9 mouse cellular contexts compared by ENCODE assay signal in the genomic region with DNA sequence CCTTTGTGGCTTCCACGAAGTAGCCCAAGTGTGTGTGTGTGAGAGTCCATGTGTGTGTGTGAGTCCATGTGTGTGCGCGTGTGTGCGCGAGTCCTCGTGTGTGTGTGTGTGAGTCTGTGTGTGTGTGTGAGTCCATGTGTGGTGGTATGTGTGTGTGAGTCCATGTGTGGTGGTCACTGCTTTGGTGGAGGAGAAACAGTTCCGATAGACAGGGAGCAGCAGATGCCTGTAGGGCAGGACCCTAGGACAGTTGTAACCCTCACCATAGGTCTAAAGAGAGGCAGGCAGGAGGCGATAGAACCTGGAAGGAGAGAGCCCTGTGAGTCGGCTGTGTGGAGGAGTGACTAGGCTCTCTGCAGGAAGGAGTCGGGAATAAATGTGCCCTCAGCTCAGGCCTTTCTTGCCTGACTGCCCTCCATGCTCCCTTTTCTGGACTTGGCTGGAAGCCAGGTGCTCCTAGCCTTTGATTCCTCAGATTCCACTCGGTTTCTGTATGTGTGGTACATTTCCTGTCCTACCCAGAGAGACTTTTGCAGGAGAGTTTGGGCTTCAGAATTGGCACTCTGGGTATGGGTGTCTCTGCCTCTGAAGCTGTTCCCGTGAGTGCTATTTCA. TPM values are rescaled to one million over a fixed set of nuclear protein-coding genes. Genes with fewer than 3 reads are reported as not detected.
DNase-seq lines count a peak whose midpoint lies in the region; ATAC-seq and TF ChIP-seq lines count a peak whose summit lies in the region.
"Had no signal": no experiment of that assay in that cellular context is flagged by ENCODE, and none has a peak within 500 bp of the region (broad histone marks: within the 10 kb centered on the region; RNA-seq: fewer than 3 reads in every experiment).

No protein-coding gene starts in this region.

- no peak overlapping the region for H3K9ac ChIP-seq in limb, embryonic 12.5 days (replicated peaks)
- H3K9ac ChIP-seq in embryonic facial prominence, embryonic 13.5 days = peak overlapping the region; percentile 37; the same call in 1 of the 2 replicates
- H3K9ac ChIP-seq in midbrain, embryonic 14.5 days (replicated peaks; ENCODE audit: low read length) = no peak overlapping the region

- no peak for TF ChIP-seq CTCF in cerebellum, adult 2 months (IDR thresholded peaks at IDR 0.05; ENCODE audit: borderline replicate concordance, insufficient read depth, low read depth, low read length)

- H3K27ac ChIP-seq in cerebellum, adult 2 months (ENCODE audit: insufficient read depth, low read length) = no peak overlapping the region
- 0 out of 2 replicates have a peak overlapping the region, but pooled peaks have one; percentile 8 for H3K27ac ChIP-seq in limb, embryonic 12.5 days
- H3K27ac ChIP-seq in limb, embryonic 10.5 days = no peak overlapping the region
- peak overlapping the region; percentile 5; the same call in 1 of the 2 replicates for H3K27ac ChIP-seq in embryonic facial prominence, embryonic 13.5 days
- no peak overlapping the region for H3K27ac ChIP-seq in midbrain, embryonic 14.5 days (replicated peaks; ENCODE audit: low read depth, low read length)
- H3K27ac ChIP-seq: left cerebral cortex, adult 2 months had no signal

- peak; percentile 16 to 34 for DNase-seq in cerebellum, adult 2 months
- DNase-seq in cerebellum, adult 8-10 months = no peak
- no peak for DNase-seq in limb, embryonic 10.5 days (ENCODE audit: low spot score)
- peak; percentile 87 for DNase-seq in kidney, postnatal 14 days
- DNase-seq in thymus, postnatal 36 days = no peak
- DNase-seq in midbrain, embryonic 14.5 days = no peak

- peaks cover 29% of the 10 kb centered on the region for H3K36me3 ChIP-seq in limb, embryonic 12.5 days
- peaks cover 28% of the 10 kb centered on the region for H3K36me3 ChIP-seq in limb, embryonic 10.5 days
- peaks cover 20% of the 10 kb centered on the region for H3K36me3 ChIP-seq in embryonic facial prominence, embryonic 13.5 days
- peaks cover 21% of the 10 kb centered on the region for H3K36me3 ChIP-seq in midbrain, embryonic 14.5 days (ENCODE audit: control insufficient read depth, insufficient read depth, low read length)

- H3K9me3 ChIP-seq in limb, embryonic 12.5 days = no peaks in the 10 kb centered on the region
- H3K9me3 ChIP-seq in limb, embryonic 10.5 days (replicated peaks) = no peaks in the 10 kb centered on the region
- no peaks in the 10 kb centered on the region for H3K9me3 ChIP-seq in embryonic facial prominence, embryonic 13.5 days
- no peaks in the 10 kb centered on the region for H3K9me3 ChIP-seq in midbrain, embryonic 14.5 days (ENCODE audit: control insufficient read depth, low read length)

- H3K27me3 ChIP-seq in cerebellum, adult 2 months (ENCODE audit: control insufficient read depth, insufficient read depth, low read length) = no peaks in the 10 kb centered on the region
- no peaks in the 10 kb centered on the region for H3K27me3 ChIP-seq in limb, embryonic 12.5 days
- no peaks in the 10 kb centered on the region for H3K27me3 ChIP-seq in limb, embryonic 10.5 days (ENCODE audit: low read depth, poor library complexity, severe bottlenecking)
- H3K27me3 ChIP-seq in embryonic facial prominence, embryonic 13.5 days = no peaks in the 10 kb centered on the region
- no peaks in the 10 kb centered on the region for H3K27me3 ChIP-seq in midbrain, embryonic 14.5 days (ENCODE audit: control insufficient read depth, insufficient read depth, low read length)

- 74% methylated on average over 12 of the region's 12 CpGs for WGBS in cerebellum, adult 2 months
- WGBS in limb, embryonic 12.5 days = 81% methylated on average over 12 of the region's 12 CpGs
- WGBS in limb, embryonic 10.5 days = 89% methylated on average over 12 of the region's 12 CpGs
- WGBS in embryonic facial prominence, embryonic 13.5 days = 80% methylated on average over 12 of the region's 12 CpGs
- WGBS in midbrain, embryonic 14.5 days = 85% methylated on average over 12 of the region's 12 CpGs

- no peak overlapping the region for H3K4me3 ChIP-seq in cerebellum, adult 2 months (replicated peaks; ENCODE audit: insufficient read depth, low read depth, low read length)
- H3K4me3 ChIP-seq in limb, embryonic 12.5 days (replicated peaks) = no peak overlapping the region
- no peak overlapping the region for H3K4me3 ChIP-seq in limb, embryonic 10.5 days
- H3K4me3 ChIP-seq in embryonic facial prominence, embryonic 13.5 days = no peak overlapping the region
- H3K4me3 ChIP-seq in midbrain, embryonic 14.5 days (replicated peaks; ENCODE audit: low read depth, low read length) = no peak overlapping the region
- H3K4me3 ChIP-seq: left cerebral cortex, adult 2 months had no signal

- peaks cover 10% of the 10 kb centered on the region for H3K4me1 ChIP-seq in cerebellum, adult 2 months (ENCODE audit: control insufficient read depth, insufficient read depth, low read length)
- H3K4me1 ChIP-seq in limb, embryonic 12.5 days (replicated peaks) = peaks cover 10% of the 10 kb centered on the region; the same call in 1 of the 2 replicates
- H3K4me1 ChIP-seq in limb, embryonic 10.5 days = no peaks in the 10 kb centered on the region
- peaks cover 12% of the 10 kb centered on the region for H3K4me1 ChIP-seq in embryonic facial prominence, embryonic 13.5 days
- H3K4me1 ChIP-seq in midbrain, embryonic 14.5 days (ENCODE audit: control insufficient read depth, insufficient read depth, low read length) = no peaks in the 10 kb centered on the region

- TF ChIP-seq POLR2A in cerebellum, adult 2 months (IDR thresholded peaks at IDR 0.05; ENCODE audit: borderline replicate concordance, insufficient read depth, low read length) = no peak

- ATAC-seq in limb, embryonic 12.5 days (ENCODE audit: insufficient number of reproducible peaks, insufficient read depth, low FRiP score, low TSS enrichment, low read depth) = no peak
- ATAC-seq in embryonic facial prominence, embryonic 13.5 days (ENCODE audit: insufficient number of reproducible peaks, insufficient read depth, low FRiP score, low TSS enrichment, low read depth) = no peak
- no peak for ATAC-seq in midbrain, embryonic 14.5 days (ENCODE audit: low FRiP score, low TSS enrichment)

- no peak overlapping the region for H3K4me2 ChIP-seq in limb, embryonic 12.5 days
- H3K4me2 ChIP-seq in embryonic facial prominence, embryonic 13.5 days = no peak overlapping the region
- H3K4me2 ChIP-seq in midbrain, embryonic 14.5 days (ENCODE audit: low read length) = no peak overlapping the region

RNA-seq across cellular contexts. Expression of a gene that starts 5.0 kb away (rescaled TPM):
- 0.06 TPM in 1 of 2 replicates, not detected in the other for polyA plus RNA-seq in cerebellum, adult 2 months (2012; rRNA removed)
- polyA plus RNA-seq in limb, embryonic 12.5 days (2016; fragmentation: Nextera tagmentation; extraction: Ambion mirVana) = 0.45 and 0.51 TPM in 2 replicates
- 0.19 and 0.29 TPM in 2 replicates for polyA plus RNA-seq in limb, embryonic 10.5 days (2016; fragmentation: Nextera tagmentation; extraction: Ambion mirVana)
- polyA plus RNA-seq in embryonic facial prominence, embryonic 13.5 days (2015; fragmentation: Nextera tagmentation; extraction: Ambion mirVana) = 0.45 and 0.69 TPM in 2 replicates
- not detected in 2 replicates for polyA plus RNA-seq in midbrain, embryonic 14.5 days (2014; fragmentation: Nextera tagmentation; extraction: Ambion mirVana)

RNA-seq across cellular contexts. Expression of a gene that starts 42.2 kb away (rescaled TPM):
- polyA plus RNA-seq in cerebellum, adult 2 months (2012; rRNA removed) = 44.4 and 45.6 TPM in 2 replicates
- 63.1 and 68.3 TPM in 2 replicates for polyA plus RNA-seq in limb, embryonic 12.5 days (2016; fragmentation: Nextera tagmentation; extraction: Ambion mirVana)
- polyA plus RNA-seq in limb, embryonic 10.5 days (2016; fragmentation: Nextera tagmentation; extraction: Ambion mirVana) = 66.2 and 73.4 TPM in 2 replicates
- polyA plus RNA-seq in embryonic facial prominence, embryonic 13.5 days (2015; fragmentation: Nextera tagmentation; extraction: Ambion mirVana) = 72.9 and 74.9 TPM in 2 replicates
- 37.4 and 52.4 TPM in 2 replicates for polyA plus RNA-seq in midbrain, embryonic 14.5 days (2014; fragmentation: Nextera tagmentation; extraction: Ambion mirVana)

RNA-seq across cellular contexts. Expression of a gene that starts 44.4 kb away (rescaled TPM):
- 0.33 and 0.52 TPM in 2 replicates for polyA plus RNA-seq in cerebellum, adult 2 months (2012; rRNA removed)
- 2.4 and 3.0 TPM in 2 replicates for polyA plus RNA-seq in limb, embryonic 12.5 days (2016; fragmentation: Nextera tagmentation; extraction: Ambion mirVana)
- polyA plus RNA-seq in limb, embryonic 10.5 days (2016; fragmentation: Nextera tagmentation; extraction: Ambion mirVana) = 2.4 and 2.7 TPM in 2 replicates
- polyA plus RNA-seq in embryonic facial prominence, embryonic 13.5 days (2015; fragmentation: Nextera tagmentation; extraction: Ambion mirVana) = 3.2 and 3.8 TPM in 2 replicates
- polyA plus RNA-seq in midbrain, embryonic 14.5 days (2014; fragmentation: Nextera tagmentation; extraction: Ambion mirVana) = 0.67 and 0.72 TPM in 2 replicates

Comparison
In these comparisons a context has a peak if more than half of its experiments do, and no peak if none do; other contexts are left out.
1. DNase-seq: peak in cerebellum, adult 2 months (2 of 2) and kidney, postnatal 14 days (single experiment); none in cerebellum, adult 8-10 months (single experiment), limb, embryonic 10.5 days (single experiment), thymus, postnatal 36 days (0 of 2) and midbrain, embryonic 14.5 days (single experiment).
2. H3K27ac ChIP-seq: peak in limb, embryonic 12.5 days (single experiment) and embryonic facial prominence, embryonic 13.5 days (single experiment); none in cerebellum, adult 2 months (single experiment), limb, embryonic 10.5 days (single experiment) and midbrain, embryonic 14.5 days (single experiment).